ENCODE assay signal across 8 mouse cellular contexts in genomic region chr11:61174291-61174820, GRCm38 (mm10). TPM values are rescaled to one million over a fixed set of nuclear protein-coding genes. Genes with fewer than 3 reads are reported as not detected.
DNase-seq lines count a peak whose midpoint lies in the region; ATAC-seq and TF ChIP-seq lines count a peak whose summit lies in the region.

No protein-coding gene starts in this region.

- peak; percentile 61 for TF ChIP-seq CTCF in layer of hippocampus, adult 2 months (conservative IDR thresholded peaks at IDR 0.05)
- peak; percentile 71 for TF ChIP-seq CTCF in lung, postnatal 0 days (IDR thresholded peaks at IDR 0.05)

- peak overlapping the region; percentile 95 for H3K9ac ChIP-seq in ES-E14 (ENCODE audit: insufficient read depth, low read depth, low read length, poor library complexity, severe bottlenecking)
- peak overlapping the region; percentile 98 for H3K9ac ChIP-seq in heart, embryonic 14.5 days (ENCODE audit: low read length)
- H3K9ac ChIP-seq in lung, postnatal 0 days (replicated peaks; ENCODE audit: low read depth): peak overlapping the region; percentile 96

- H3K4me3 ChIP-seq in ES-E14 (ENCODE audit: insufficient read depth in 1 of 2, low read depth in 1 of 2, low read length in 2 of 2, poor library complexity in 1 of 2, severe bottlenecking in 1 of 2): peak overlapping the region; percentile 85 to 92
- H3K4me3 ChIP-seq in heart, embryonic 14.5 days (ENCODE audit: control insufficient read depth in 1 of 2, insufficient read depth in 1 of 2, low read depth in 1 of 2, low read length in 2 of 2): peak overlapping the region; percentile 93 to 99
- H3K4me3 ChIP-seq in layer of hippocampus, adult 2 months: peak overlapping the region; percentile 76
- H3K4me3 ChIP-seq in lung, postnatal 0 days (ENCODE audit: low read depth, low read length): peak overlapping the region; percentile 97

- WGBS in heart, embryonic 14.5 days: under 1% methylated on average over 28 of the region's 28 CpGs
- 3% methylated on average over 28 of the region's 28 CpGs for WGBS in lung, postnatal 0 days

- no peak for TF ChIP-seq EP300 in lung, postnatal 0 days (IDR thresholded peaks at IDR 0.05)

- peak; percentile 67 for DNase-seq in 416B (ENCODE audit: low read depth)
- peak; percentile 63 for DNase-seq in ES-E14 (ENCODE audit: low read depth, low spot score)
- DNase-seq in cerebellum, postnatal 4 days (ENCODE audit: low spot score in 2 of 2): peak; percentile 50 to 77
- DNase-seq in layer of hippocampus, adult 2 months (ENCODE audit: low spot score in 2 of 2): peak; percentile 40 to 44
- peak; percentile 83 for DNase-seq in lung, postnatal 0 days (ENCODE audit: low spot score)
- peak; percentile 89 for DNase-seq in retina, embryonic 14.5 days (ENCODE audit: low spot score)

- H3K27me3 ChIP-seq in heart, embryonic 14.5 days (ENCODE audit: control insufficient read depth, insufficient read depth, low read length): no peaks in the 10 kb centered on the region
- H3K27me3 ChIP-seq in lung, postnatal 0 days (replicated peaks; ENCODE audit: insufficient read depth, low read length): no peaks in the 10 kb centered on the region

- peak overlapping the region; percentile 86 for H3K4me2 ChIP-seq in heart, embryonic 14.5 days (ENCODE audit: low read length)
- H3K4me2 ChIP-seq in lung, postnatal 0 days (replicated peaks; ENCODE audit: low read depth, low read length): peak overlapping the region; percentile 91

- H3K4me1 ChIP-seq in ES-E14 (ENCODE audit: control insufficient read depth in 2 of 2, insufficient read depth in 2 of 2, low read length in 2 of 2, poor library complexity in 1 of 2): peaks cover 3 to 14% of the 10 kb centered on the region in 2 experiments; a peak in 3 of 4 replicates
- H3K4me1 ChIP-seq in heart, embryonic 14.5 days (ENCODE audit: control insufficient read depth in 2 of 2, insufficient read depth in 2 of 2, low read length in 2 of 2): peaks cover 0 to 22% of the 10 kb centered on the region in 2 experiments
- H3K4me1 ChIP-seq in lung, postnatal 0 days (ENCODE audit: insufficient read depth, low read depth, low read length): no peaks in the 10 kb centered on the region

- ATAC-seq in heart, embryonic 14.5 days (ENCODE audit: insufficient number of reproducible peaks, insufficient read depth, low FRiP score, low read depth): peak; percentile 24
- ATAC-seq in lung, postnatal 0 days: peak; percentile 20
- ATAC-seq in activated CD4-positive, CD25-positive, alpha-beta regulatory T cell, adult 4 months: no peak

- H3K9me3 ChIP-seq in ES-E14 (ENCODE audit: control insufficient read depth, insufficient read depth, low read depth, low read length): no peaks in the 10 kb centered on the region
- H3K9me3 ChIP-seq in heart, embryonic 14.5 days (ENCODE audit: control insufficient read depth, low read length): no peaks in the 10 kb centered on the region
- H3K9me3 ChIP-seq in lung, postnatal 0 days (ENCODE audit: low read length): no peaks in the 10 kb centered on the region

- H3K36me3 ChIP-seq in ES-E14 (ENCODE audit: control insufficient read depth, insufficient read depth, low read length, poor library complexity, severe bottlenecking): no peaks in the 10 kb centered on the region; the same call in 1 of the 2 replicates
- 0 out of 2 replicates have a peak, but pooled peaks cover 7% of the 10 kb centered on the region for H3K36me3 ChIP-seq in heart, embryonic 14.5 days (ENCODE audit: control insufficient read depth, insufficient read depth, low read length)
- H3K36me3 ChIP-seq in lung, postnatal 0 days (ENCODE audit: insufficient read depth, low read length): no peaks in the 10 kb centered on the region

- H3K27ac ChIP-seq in ES-E14 (ENCODE audit: insufficient read depth, low read depth, low read length, poor library complexity, severe bottlenecking): peak overlapping the region; percentile 80
- peak overlapping the region; percentile 94 to 98 for H3K27ac ChIP-seq in heart, embryonic 14.5 days (replicated peaks in 1 of 2; ENCODE audit: control insufficient read depth in 1 of 2, insufficient read depth in 1 of 2, low read depth in 2 of 2, low read length in 2 of 2)
- H3K27ac ChIP-seq in layer of hippocampus, adult 2 months: peak overlapping the region; percentile 98
- H3K27ac ChIP-seq in lung, postnatal 0 days (ENCODE audit: low read length): peak overlapping the region; percentile 98

- in situ Hi-C loops in ES-E14 (cut with MboI; ENCODE audit: low sequenced_read_pairs in 2 of 2, unreplicated experiment in 2 of 2): no loop called here

TF ChIP-seq in ES-E14, 5 proteins besides CTCF, POLR2A, EP300 and RAD21:
- TF ChIP-seq MAFK (IDR thresholded peaks at IDR 0.05; ENCODE audit: insufficient read depth, low read depth, low read length): no peak

RNA-seq across cellular contexts. Expression of gene Usp22, which starts 0.5 kb away (rescaled TPM):
- 111 and 120 TPM in 2 replicates for total RNA-seq in ES-E14 (2012; rRNA removed)
- 92.2 and 92.5 TPM in 2 replicates for polyA plus RNA-seq in heart, embryonic 14.5 days (2014; fragmentation: Nextera tagmentation; extraction: Ambion mirVana)
- 100 to 1,000 TPM; 216 to 235 TPM for total RNA-seq in layer of hippocampus, adult 2 months (2021)
- polyA plus RNA-seq in lung, postnatal 0 days (2015; fragmentation: Nextera tagmentation; extraction: Ambion mirVana): 38.4 and 39.9 TPM in 2 replicates
- 10 to 100 TPM; 11.4 to 12.5 TPM for polyA plus RNA-seq in activated CD4-positive, CD25-positive, alpha-beta regulatory T cell, adult 4 months (2017; shearing (Covaris generic))

RNA-seq across cellular contexts. Expression of gene Aldh3a1, which starts 33.0 kb away (rescaled TPM):
- 1.2 and 2.0 TPM in 2 replicates for total RNA-seq in ES-E14 (2012; rRNA removed)
- polyA plus RNA-seq in heart, embryonic 14.5 days (2014; fragmentation: Nextera tagmentation; extraction: Ambion mirVana): 0.45 and 0.53 TPM in 2 replicates
- total RNA-seq in layer of hippocampus, adult 2 months (2021): 1 to 10 TPM in 1 of 2 experiments, under 1 TPM in 1; 0.49 to 1.3 TPM
- polyA plus RNA-seq in lung, postnatal 0 days (2015; fragmentation: Nextera tagmentation; extraction: Ambion mirVana): 7.3 and 7.8 TPM in 2 replicates
- not detected for polyA plus RNA-seq in activated CD4-positive, CD25-positive, alpha-beta regulatory T cell, adult 4 months (2017; shearing (Covaris generic))

RNA-seq across cellular contexts. Expression of gene Tnfrsf13b, which starts 47.8 kb away (rescaled TPM):
- 0.53 and 2.3 TPM in 2 replicates for total RNA-seq in ES-E14 (2012; rRNA removed)
- polyA plus RNA-seq in heart, embryonic 14.5 days (2014; fragmentation: Nextera tagmentation; extraction: Ambion mirVana): 1.8 and 1.9 TPM in 2 replicates
- 1 to 10 TPM in 1 of 2 experiments, under 1 TPM in 1; 0.98 to 1.5 TPM for total RNA-seq in layer of hippocampus, adult 2 months (2021)
- 8.5 and 10.8 TPM in 2 replicates for polyA plus RNA-seq in lung, postnatal 0 days (2015; fragmentation: Nextera tagmentation; extraction: Ambion mirVana)
- 10 to 100 TPM; 59.6 to 72.1 TPM for polyA plus RNA-seq in activated CD4-positive, CD25-positive, alpha-beta regulatory T cell, adult 4 months (2017; shearing (Covaris generic))
